Mouse (Mus musculus): ENCODE results near the gene Cerk.
"Not testable (repeated sequence)": the region's sequence is repeated elsewhere in the genome, so short reads cannot be mapped to it uniquely, and the experiment has no call there.

DNA sequence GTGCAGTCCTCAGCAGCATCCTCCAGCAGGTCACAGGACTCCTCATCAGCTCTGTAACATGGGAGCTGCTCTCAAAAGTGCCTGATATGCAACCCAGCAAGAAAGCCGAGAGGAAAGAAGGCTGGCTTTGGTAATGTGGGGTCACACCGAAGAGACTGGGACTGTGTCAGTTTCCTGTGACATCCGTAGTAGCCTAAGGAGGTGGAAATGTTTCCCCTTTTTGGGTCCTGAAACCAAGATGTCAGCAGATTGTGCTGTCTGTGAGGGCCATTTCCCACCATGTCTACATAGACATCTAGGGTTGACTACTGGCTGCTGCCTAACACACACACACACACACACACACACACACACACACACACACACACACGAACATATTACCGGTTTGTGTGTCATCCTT lies 26.3 kb upstream of the Cerk start:
- not testable (repeated sequence) for TF ChIP-seq CTCF, EP300 (IDR thresholded peaks at IDR 0.05; ENCODE audit: low read depth)

All from liver, postnatal 0 days (tissue).